Mouse (Mus musculus) right cerebral cortex, postnatal 14 days (tissue): Measurements from ENCODE around the gene Aldh3b2.
A peak's percentile ranks its signal among the peaks of the same experiment; 100 is the strongest.

Experiments
- DNase-seq: peaks from one replicate; pipeline ENCODE4 v3.0.0; 2022

The Aldh3b2 gene

DNA sequence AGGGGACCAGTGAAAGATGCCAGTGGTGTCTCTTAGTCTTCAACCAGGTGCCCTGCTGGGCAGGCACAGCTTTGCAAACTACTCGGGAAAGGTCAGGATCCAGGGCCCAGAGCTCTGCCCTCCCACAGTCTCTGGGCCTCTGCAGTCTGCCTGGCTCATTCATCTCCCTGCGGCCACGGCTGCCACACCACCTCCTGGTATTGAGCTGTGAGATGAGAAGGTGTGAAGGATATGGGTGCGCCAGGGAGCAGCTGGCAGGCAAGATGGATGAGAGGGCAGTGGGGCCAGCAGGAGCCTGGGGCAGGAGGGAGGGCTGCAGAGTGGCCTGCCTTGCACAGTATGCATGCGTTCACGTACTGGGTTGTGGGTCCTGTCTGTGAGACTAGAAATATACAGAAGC is 18.7 kb downstream of the Aldh3b2 start:
- no peak for DNase-seq

GRCm38 (mm10) chr19:3991562-3991961 is 19.4 kb downstream of the Aldh3b2 start:
- DNase-seq = no peak

GRCm38 (mm10) chr19:3991966-3992365 is 19.8 kb downstream of the Aldh3b2 start:
- no peak for DNase-seq

DNA sequence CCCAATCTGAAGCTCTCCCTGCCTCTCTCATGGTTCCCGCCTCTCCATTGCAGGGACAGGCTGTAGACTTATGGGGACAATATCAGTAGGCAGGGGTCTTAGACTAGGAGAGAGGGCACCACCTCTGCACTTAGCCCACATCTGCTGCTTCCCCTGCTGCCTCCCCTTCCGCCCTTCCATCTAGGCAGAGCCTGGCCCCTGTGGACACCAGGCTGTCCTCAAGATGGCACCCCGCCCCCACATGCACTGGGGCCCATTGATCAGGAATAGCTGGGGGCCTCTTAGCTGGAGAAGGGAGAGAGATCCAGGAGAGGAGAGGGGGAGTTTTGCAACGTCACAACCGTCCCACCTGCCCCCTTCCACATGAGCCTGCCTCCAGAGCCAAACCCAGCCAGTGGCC is 20.3 kb downstream of the Aldh3b2 start, which contains the start of gene Tbx10:
Gene Tbx10, plus strand, starts transcription at position 337 of the 400 bp plus-strand sequence.
- DNase-seq = no peak

- no peak for DNase-seq
Observed at GRCm38 (mm10) chr19:3994932-3995331, 22.8 kb downstream of the Aldh3b2 start.

DNA sequence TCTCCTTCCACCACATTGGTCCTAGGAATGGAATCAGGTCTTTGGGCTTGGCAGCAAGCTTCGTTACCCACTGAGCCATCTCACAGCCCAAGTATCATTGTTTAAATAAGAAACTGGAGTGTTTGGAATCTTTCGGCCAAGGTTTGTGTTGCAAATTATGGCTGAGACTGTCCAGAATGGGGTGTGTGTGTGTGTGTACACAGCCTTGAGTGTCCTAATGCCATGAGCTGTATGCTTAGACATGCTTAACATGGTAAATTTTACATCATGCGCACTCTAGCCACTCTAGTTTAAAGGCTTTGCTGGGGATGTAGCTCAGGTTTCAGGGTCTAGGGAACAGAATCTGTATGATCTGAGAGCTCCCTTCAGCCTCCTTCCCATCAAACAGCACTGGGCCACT is 23.4 kb downstream of the Aldh3b2 start:
- no peak for DNase-seq

DNA sequence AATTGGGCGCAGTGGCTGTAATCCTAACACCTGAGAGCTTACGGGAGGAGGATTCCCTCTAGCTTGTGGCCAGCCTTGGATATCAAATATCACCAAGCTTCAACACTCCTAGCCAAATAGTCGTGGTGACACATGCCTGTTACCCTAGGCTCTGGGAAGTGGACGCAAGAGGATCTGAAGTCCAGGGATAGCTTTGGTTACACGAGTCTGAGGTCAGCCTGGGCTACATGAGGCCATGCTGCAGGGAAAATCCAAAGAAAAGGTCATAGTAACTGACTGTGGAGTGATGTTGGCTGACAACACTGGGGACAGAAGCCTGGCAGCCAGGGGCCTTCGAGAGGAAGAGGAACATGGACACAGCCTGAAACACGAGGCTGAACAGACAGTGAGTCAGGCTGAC is 24.0 kb downstream of the Aldh3b2 start:
- no peak for DNase-seq

GRCm38 (mm10) chr19:3996747-3997146 is 24.6 kb downstream of the Aldh3b2 start:
- DNase-seq = no peak

DNA sequence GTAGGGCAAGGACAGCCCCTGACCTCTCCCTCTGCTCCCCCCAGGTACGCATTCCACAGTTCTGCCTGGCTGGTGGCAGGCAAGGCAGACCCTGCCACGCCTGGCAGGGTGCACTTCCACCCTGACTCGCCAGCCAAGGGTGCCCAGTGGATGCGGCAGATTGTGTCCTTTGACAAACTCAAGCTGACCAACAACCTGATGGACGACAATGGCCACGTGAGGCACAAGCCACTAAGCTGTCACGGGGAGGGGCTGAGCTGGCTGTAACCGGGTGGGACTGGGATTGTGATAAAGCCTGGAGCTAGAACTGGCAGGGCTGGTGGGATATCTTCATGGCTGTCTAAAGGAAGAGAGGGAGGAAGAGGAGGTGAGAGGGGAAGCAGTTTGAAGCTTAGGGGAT is 25.1 kb downstream of the Aldh3b2 start:
- no peak for DNase-seq

DNA sequence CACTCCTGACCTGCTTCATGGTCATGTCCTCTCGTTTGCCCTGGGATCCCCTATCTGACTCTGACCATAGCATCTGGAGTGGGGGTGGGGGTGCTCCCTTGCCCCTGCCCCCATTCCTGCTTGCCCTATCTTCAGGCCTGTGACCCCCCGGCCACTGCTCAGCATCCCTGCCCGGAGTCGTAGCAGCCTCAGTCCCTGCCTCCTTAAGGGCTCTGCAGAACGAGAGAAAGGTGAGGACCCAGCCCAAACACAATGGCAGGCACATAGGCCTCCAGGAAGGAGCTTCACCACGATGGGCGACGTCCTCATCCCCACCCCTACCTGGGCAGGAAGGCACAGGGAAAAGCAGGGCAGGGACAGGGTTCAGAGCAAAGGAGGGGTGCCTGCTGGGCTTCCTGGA is 26.2 kb downstream of the Aldh3b2 start:
- DNase-seq = no peak

GRCm38 (mm10) chr19:3999121-3999730 is 27.1 kb downstream of the Aldh3b2 start:
- no peak for DNase-seq

DNA sequence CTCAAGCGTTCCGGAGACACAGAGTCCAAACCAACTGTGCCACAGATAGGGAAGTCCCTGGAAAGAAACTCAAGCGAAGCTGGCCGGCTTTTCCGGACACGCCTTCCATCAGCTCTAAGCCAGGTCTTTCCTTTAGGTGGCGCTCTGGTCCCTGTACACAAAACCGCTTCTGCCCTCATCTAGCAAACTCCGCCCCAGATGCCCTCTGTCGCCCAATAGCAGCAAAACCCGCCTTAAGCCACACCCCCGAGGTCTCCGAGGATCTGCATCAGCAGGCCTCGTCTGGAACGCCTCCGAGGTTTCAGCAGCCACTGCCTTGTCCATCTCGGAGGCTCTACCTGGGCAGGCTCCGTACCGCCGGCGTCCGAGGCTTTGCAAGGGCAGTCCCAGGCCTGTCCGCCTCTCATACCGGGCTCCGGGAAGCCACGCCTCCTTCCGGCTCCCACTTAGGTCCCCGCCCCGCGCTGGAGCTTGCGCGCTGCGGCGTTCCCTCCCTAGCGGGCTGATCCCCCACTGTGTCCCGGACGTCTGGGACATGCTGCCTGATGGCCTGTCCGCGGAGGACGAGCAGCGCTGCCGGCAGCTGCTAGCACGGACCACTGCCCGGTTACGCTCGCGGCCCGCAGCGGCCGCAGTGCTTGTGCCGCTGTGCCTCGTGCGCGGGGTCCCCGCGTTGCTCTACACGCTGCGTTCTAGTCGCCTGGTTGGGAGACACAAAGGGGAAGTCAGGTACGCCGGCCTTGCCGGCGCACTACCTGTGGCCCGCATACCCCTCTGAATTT is 28.2 kb downstream of the Aldh3b2 start, which contains the start of the genes Nudt8 and Gm49405:
Gene Nudt8, plus strand, starts transcription at position 462 of the 782 bp plus-strand sequence.
Gene Gm49405, plus strand, starts transcription at position 508 of the 782 bp plus-strand sequence.
- peak; percentile 93 for DNase-seq

DNA sequence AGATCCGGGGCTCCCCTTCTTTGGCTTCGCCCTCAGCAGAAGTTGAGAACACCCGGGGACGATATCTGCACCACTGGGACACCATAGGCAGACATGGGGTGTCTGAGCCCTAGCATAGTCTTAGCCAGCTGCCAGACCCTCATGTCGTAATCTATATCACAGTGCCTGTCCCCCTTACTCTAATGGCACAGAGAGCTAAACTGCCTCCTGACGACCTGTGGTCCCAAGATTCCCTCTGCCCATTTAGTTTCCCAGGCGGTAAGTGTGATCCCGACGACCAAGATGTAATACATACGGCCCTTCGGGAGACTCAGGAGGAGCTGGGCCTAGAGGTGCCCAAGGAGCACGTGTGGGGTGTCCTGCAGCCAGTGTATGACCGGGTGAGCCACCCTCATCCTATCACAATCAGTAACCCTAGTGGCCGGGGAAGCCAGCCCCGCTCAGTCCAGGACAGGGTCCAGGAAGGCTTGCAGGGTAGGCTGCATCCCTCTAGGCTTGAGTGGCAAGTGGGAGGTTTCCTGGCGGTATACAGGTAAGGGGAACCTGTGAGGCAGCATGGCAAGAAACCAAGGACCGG is 28.9 kb downstream of the Aldh3b2 start:
- DNase-seq = no peak

GRCm38 (mm10) chr19:4001752-4002151 is 29.6 kb downstream of the Aldh3b2 start:
- DNase-seq = no peak

- no peak for DNase-seq
Observed at GRCm38 (mm10) chr19:4003112-4003511, 31.0 kb downstream of the Aldh3b2 start, which contains the start of gene Doc2g. TSS of gene Doc2g (plus strand) at chr19:4003313.

- DNase-seq = no peak
Observed at GRCm38 (mm10) chr19:4003641-4004040, 31.5 kb downstream of the Aldh3b2 start.

GRCm38 (mm10) chr19:4004331-4004730 is 32.2 kb downstream of the Aldh3b2 start:
- DNase-seq = no peak

DNA sequence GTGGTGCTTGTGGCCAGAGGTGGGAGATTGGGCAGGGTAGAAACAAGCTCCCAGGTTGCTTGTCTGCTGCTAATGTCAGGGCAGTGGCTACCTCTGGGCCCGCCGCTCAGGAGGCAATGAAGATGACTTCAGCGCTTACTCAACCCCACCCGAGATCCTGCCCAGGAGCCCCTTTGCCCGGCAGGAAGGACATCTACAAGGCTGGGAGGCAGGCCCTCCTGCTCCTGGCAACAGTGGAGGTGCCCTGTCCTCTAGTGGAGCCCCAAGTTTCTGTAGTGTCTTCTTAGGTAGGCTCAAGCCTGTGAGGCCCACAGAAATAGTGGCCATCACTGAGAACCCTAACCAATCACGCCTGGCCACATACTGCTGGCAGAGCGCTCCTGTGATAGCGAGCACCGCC is 33.0 kb downstream of the Aldh3b2 start:
- no peak for DNase-seq

DNA sequence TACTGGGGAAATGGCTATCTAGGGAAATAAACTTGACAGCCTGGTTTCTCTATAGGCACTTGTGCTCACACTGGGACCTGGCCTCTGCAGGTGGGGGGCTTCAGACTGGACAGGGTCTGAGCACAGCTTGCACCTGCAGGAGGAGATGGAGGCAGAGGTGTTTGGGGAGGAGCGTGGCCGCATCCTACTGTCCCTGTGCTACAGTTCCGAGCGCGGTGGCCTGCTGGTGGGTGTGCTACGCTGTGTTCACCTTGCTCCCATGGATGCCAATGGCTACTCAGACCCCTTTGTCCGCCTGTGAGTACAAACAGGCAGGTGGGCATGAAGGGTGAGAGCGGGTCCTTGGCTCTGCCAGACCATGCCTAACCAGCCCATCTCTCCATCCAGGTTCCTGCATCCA is 33.8 kb downstream of the Aldh3b2 start:
- no peak for DNase-seq

GRCm38 (mm10) chr19:4011086-4011485 is 39.0 kb downstream of the Aldh3b2 start:
- no peak for DNase-seq

DNA sequence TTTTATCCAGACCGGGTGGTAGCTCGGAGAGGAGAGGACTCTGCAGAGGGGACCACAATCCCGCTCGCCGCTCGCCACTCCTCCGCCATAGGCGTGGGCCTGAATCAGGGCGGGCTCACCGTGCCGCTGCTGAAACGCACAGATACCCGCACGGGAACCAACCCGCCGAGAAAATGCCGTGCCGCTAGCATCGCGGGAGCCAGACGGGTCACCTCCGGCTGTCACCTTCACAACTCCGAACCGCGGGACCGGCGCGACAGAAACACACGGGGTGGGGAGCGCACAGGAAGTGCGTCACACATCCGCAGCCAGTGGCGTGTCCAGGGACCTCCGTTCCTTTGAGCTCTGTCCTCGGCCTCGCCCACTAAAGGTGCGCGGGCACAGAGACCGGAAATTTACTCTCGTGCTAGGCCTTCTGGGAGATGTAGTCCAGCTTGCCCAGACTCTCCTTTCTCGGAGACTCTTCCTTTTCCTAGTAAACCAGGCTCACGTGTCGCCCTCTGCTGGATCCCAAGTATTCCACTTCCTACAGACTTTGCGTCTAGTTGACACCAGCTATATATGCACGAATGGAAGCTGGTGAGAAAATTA is 40.4 kb downstream of the Aldh3b2 start, which contains the start of gene Ndufv1:
Gene Ndufv1, minus strand, starts transcription at position 375 of the 591 bp plus-strand sequence.
- DNase-seq = peak; percentile 96

DNA sequence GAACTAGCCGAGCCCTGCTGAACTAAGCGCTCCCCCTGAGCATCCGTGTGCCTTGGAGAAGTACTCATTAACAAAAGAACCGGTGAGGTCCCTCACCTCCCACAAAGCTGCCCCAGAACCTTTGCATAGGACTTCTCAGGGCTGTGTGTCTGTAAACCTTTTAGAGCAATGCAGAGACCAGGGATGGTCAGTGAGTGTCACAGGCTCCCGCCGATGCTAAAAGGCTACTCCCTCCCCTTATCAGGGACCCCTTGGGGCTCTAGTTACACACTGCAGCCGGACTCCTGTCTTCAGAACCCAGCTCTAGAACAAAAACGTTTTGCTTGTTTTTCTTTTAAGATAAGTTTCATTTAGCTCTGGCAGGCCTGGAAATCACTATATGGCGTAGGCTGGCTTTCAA is 40.9 kb downstream of the Aldh3b2 start:
- DNase-seq = no peak

GRCm38 (mm10) chr19:4014802-4015201 is 42.7 kb downstream of the Aldh3b2 start:
- DNase-seq = no peak
